Comparison of ENCODE assay signal across 10 mouse cellular contexts in the genomic region with DNA sequence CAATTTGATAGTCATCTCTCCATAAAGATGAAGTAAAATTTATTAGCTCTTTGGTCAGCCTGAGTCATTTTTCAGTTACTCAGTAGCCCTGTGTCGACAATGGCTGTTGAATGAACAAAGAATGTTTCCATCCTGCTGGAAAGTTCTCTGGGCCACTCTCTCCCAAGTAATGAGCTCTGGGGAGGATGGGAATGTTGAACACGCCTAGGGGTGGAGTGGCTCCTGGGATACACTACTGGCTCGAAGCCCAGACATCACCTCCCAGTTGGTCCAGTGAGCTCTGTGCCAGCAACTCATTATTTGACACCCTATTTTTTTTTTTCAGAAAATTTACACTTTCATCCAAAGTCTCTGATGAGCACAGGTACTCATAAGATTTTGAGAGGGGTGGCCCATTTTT.
A peak's percentile ranks its signal among the peaks of the same experiment; 100 is the strongest.
DNase-seq lines count a peak whose midpoint lies in the region; ATAC-seq and TF ChIP-seq lines count a peak whose summit lies in the region.
"Had no signal": no experiment of that assay in that cellular context is flagged by ENCODE, and none has a peak within 500 bp of the region (broad histone marks: within the 10 kb centered on the region; RNA-seq: fewer than 3 reads in every experiment).

No protein-coding gene starts in this region.

- no peak overlapping the region for H3K4me3 ChIP-seq in heart, adult 2 months
- H3K4me3 ChIP-seq in heart, embryonic 11.5 days (ENCODE audit: low read depth, low read length), result no peak overlapping the region
- H3K4me3 ChIP-seq in midbrain, embryonic 14.5 days (replicated peaks; ENCODE audit: low read depth, low read length), result no peak overlapping the region
- H3K4me3 ChIP-seq: hindbrain, embryonic 13.5 days had no signal

- H3K4me1 ChIP-seq in heart, adult 2 months (ENCODE audit: control insufficient read depth, insufficient read depth, low read length), result peaks cover 7% of the 10 kb centered on the region
- H3K4me1 ChIP-seq in heart, embryonic 11.5 days (ENCODE audit: control insufficient read depth, insufficient read depth, low read length), result 0 out of 2 replicates have a peak, but pooled peaks cover 3% of the 10 kb centered on the region
- no peaks in the 10 kb centered on the region for H3K4me1 ChIP-seq in midbrain, embryonic 14.5 days (ENCODE audit: control insufficient read depth, insufficient read depth, low read length)
- H3K4me1 ChIP-seq: hindbrain, embryonic 13.5 days had no signal

- TF ChIP-seq CTCF in heart, adult 2 months (IDR thresholded peaks at IDR 0.05), result no peak

- ATAC-seq in heart, embryonic 11.5 days (replicated peaks; ENCODE audit: insufficient number of reproducible peaks, low FRiP score, low TSS enrichment), result no peak
- no peak for ATAC-seq in midbrain, embryonic 14.5 days (ENCODE audit: low FRiP score, low TSS enrichment)
- ATAC-seq: forebrain, postnatal 0 days had no signal

- H3K27me3 ChIP-seq in heart, adult 2 months (ENCODE audit: control insufficient read depth, insufficient read depth, low read length), result no peaks in the 10 kb centered on the region
- H3K27me3 ChIP-seq in heart, embryonic 11.5 days (ENCODE audit: control insufficient read depth, insufficient read depth, low read length), result no peaks in the 10 kb centered on the region
- H3K27me3 ChIP-seq in midbrain, embryonic 14.5 days (ENCODE audit: control insufficient read depth, insufficient read depth, low read length), result no peaks in the 10 kb centered on the region
- H3K27me3 ChIP-seq: hindbrain, embryonic 13.5 days had no signal

- intact Hi-C loops in heart, adult 2 months (cut with DNase I), result no loop called here

- H3K36me3 ChIP-seq in heart, adult 2 months (ENCODE audit: control insufficient read depth, insufficient read depth, low read length), result no peaks in the 10 kb centered on the region; the same call in 1 of the 2 replicates
- H3K36me3 ChIP-seq in heart, embryonic 11.5 days (ENCODE audit: control insufficient read depth, insufficient read depth, low read length), result no peaks in the 10 kb centered on the region
- no peaks in the 10 kb centered on the region for H3K36me3 ChIP-seq in midbrain, embryonic 14.5 days (ENCODE audit: control insufficient read depth, insufficient read depth, low read length)
- H3K36me3 ChIP-seq: hindbrain, embryonic 13.5 days had no signal

- no peak for TF ChIP-seq EP300 in heart, adult 2 months (IDR thresholded peaks at IDR 0.05; ENCODE audit: insufficient read depth, low read depth, low read length)

- H3K79me2 ChIP-seq in heart, adult 2 months (replicated peaks; ENCODE audit: control insufficient read depth, insufficient read depth, low read length), result no peaks in the 10 kb centered on the region

- DNase-seq in heart, adult 2 months, result peak in 1 of 2 experiments; percentile 42
- DNase-seq in fibroblast of lung, adult 2 months (ENCODE audit: low read depth), result peak; percentile 45
- DNase-seq in kidney, adult 8-10 months, result peak; percentile 10 to 13
- peak; percentile 46 for DNase-seq in lung, postnatal 36 days
- no peak for DNase-seq in spleen, postnatal 4 days (ENCODE audit: low spot score in 2 of 2)
- no peak for DNase-seq in midbrain, embryonic 14.5 days
- DNase-seq: forebrain, postnatal 0 days had no signal

- 19% methylated on average over 3 of the region's 3 CpGs for WGBS in heart, adult 2 months
- 68% methylated on average over 3 of the region's 3 CpGs for WGBS in heart, embryonic 11.5 days (ENCODE audit: insufficient replicate concordance)
- 84% methylated on average over 3 of the region's 3 CpGs for WGBS in midbrain, embryonic 14.5 days

- peak overlapping the region; percentile 47; the same call in 1 of the 2 replicates for H3K27ac ChIP-seq in heart, adult 2 months
- no peak overlapping the region for H3K27ac ChIP-seq in heart, embryonic 11.5 days (ENCODE audit: low read depth, low read length)
- no peak overlapping the region for H3K27ac ChIP-seq in midbrain, embryonic 14.5 days (replicated peaks; ENCODE audit: low read depth, low read length)
- H3K27ac ChIP-seq: hindbrain, embryonic 13.5 days had no signal

- H3K4me2 ChIP-seq in heart, embryonic 11.5 days, result no peak overlapping the region
- H3K4me2 ChIP-seq in midbrain, embryonic 14.5 days (ENCODE audit: low read length), result no peak overlapping the region
- H3K4me2 ChIP-seq: hindbrain, embryonic 13.5 days; midbrain, embryonic 11.5 days had no signal

- no peaks in the 10 kb centered on the region for H3K9me3 ChIP-seq in heart, embryonic 11.5 days (replicated peaks; ENCODE audit: control insufficient read depth, low read length)
- H3K9me3 ChIP-seq in midbrain, embryonic 14.5 days (ENCODE audit: control insufficient read depth, low read length), result no peaks in the 10 kb centered on the region
- H3K9me3 ChIP-seq: hindbrain, embryonic 13.5 days had no signal

- TF ChIP-seq POLR2A in heart, adult 2 months (IDR thresholded peaks at IDR 0.05; ENCODE audit: insufficient read depth, low read depth, low read length), result no peak

- H3K9ac ChIP-seq in heart, adult 2 months (ENCODE audit: low read depth, low read length), result no peak overlapping the region
- no peak overlapping the region for H3K9ac ChIP-seq in heart, embryonic 11.5 days (ENCODE audit: low read depth, low read length)
- H3K9ac ChIP-seq in midbrain, embryonic 14.5 days (replicated peaks; ENCODE audit: low read length), result no peak overlapping the region
- H3K9ac ChIP-seq: forebrain, postnatal 0 days; hindbrain, embryonic 13.5 days had no signal

Comparison
In these comparisons a context has a peak if more than half of its experiments do, and no peak if none do; other contexts are left out.
1. DNase-seq: peak in fibroblast of lung, adult 2 months (single experiment), kidney, adult 8-10 months (2 of 2) and lung, postnatal 36 days (single experiment); none in spleen, postnatal 4 days (0 of 2) and midbrain, embryonic 14.5 days (single experiment).